Mouse (Mus musculus): ENCODE results near the gene Chrna9.

DNA sequence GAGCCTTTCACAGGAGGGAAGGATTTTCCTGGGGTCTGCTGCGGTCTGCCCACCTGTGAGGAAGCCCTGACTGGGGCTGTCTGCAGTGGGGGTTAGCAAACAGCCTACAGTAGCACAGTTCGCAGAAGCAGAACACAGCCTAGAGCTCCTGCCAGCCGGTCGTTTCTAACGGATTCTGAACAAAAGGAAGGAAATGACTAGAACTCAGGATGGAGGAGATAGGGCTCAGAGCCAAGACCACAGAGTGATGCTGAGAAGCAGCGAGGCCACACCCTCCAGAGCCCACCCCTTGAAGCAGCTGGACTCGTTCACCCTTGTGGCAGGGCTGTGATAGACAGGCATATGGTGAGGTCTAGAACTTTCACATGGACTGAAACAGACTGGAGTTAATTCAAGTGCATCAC, 33.9 kb upstream of the Chrna9 start:
- TF ChIP-seq CTCF (IDR thresholded peaks at IDR 0.05; ENCODE audit: borderline replicate concordance, insufficient read depth, low read length) (no peak), POLR2A (IDR thresholded peaks at IDR 0.05; ENCODE audit: low read depth, low read length) (no peak)

Measured in embryonic fibroblast, embryonic 13.5 days (primary cell).